ENCODE assay signal across 8 mouse cellular contexts in genomic region chr3:79285097-79285675, GRCm38 (mm10). TPM values are rescaled to one million over a fixed set of nuclear protein-coding genes. Genes with fewer than 3 reads are reported as not detected.
DNase-seq lines count a peak whose midpoint lies in the region; ATAC-seq and TF ChIP-seq lines count a peak whose summit lies in the region.

No protein-coding gene starts in this region.

- peak; percentile 34 to 48 for DNase-seq in left cerebral cortex, postnatal 25 days (ENCODE audit: low spot score in 2 of 2)
- no peak for DNase-seq in left cerebral cortex, postnatal 10 days (ENCODE audit: extremely low spot score in 1 of 2, low spot score in 2 of 2)
- peak; percentile 78 to 80 for DNase-seq in cerebellum, postnatal 10 days
- DNase-seq in heart, postnatal 0 days (ENCODE audit: low spot score), result no peak
- no peak for DNase-seq in embryo, embryonic 9.5 days (ENCODE audit: extremely low spot score)
- no peak for DNase-seq in ovary, postnatal 36 days (ENCODE audit: low spot score)
- no peak for DNase-seq in ovary, adult 18-20 months (ENCODE audit: low spot score)

- no peaks in the 10 kb centered on the region for H3K9me3 ChIP-seq in heart, postnatal 0 days (replicated peaks; ENCODE audit: control insufficient read depth, low read length)
- H3K9me3 ChIP-seq in liver, embryonic 15.5 days (replicated peaks), result no peaks in the 10 kb centered on the region

- peak overlapping the region; percentile 94 for H3K4me3 ChIP-seq in heart, postnatal 0 days (ENCODE audit: low read depth, low read length)
- peak overlapping the region; percentile 70 for H3K4me3 ChIP-seq in liver, embryonic 15.5 days (replicated peaks)

- peaks cover 41% of the 10 kb centered on the region for H3K4me1 ChIP-seq in heart, postnatal 0 days (ENCODE audit: control insufficient read depth, insufficient read depth)
- peaks cover 10% of the 10 kb centered on the region for H3K4me1 ChIP-seq in liver, embryonic 15.5 days (replicated peaks)

- intact Hi-C loops in left cerebral cortex, postnatal 25 days (cut with DNase I), result loop anchor here (5.0 kb wide), 1 partner anchor 192 kb away; no protein-coding TSS in a partner anchor
- intact Hi-C loops in left cerebral cortex, postnatal 10 days (cut with DNase I), result loop anchor here (5.0 to 10.0 kb wide), 4 partner anchors 147 to 328 kb away; partner anchors contain the start of gene Fnip2

- no peaks in the 10 kb centered on the region for H3K27me3 ChIP-seq in heart, postnatal 0 days (ENCODE audit: control insufficient read depth, insufficient read depth, low read length)
- peaks cover 56% of the 10 kb centered on the region for H3K27me3 ChIP-seq in liver, embryonic 15.5 days

- peak overlapping the region; percentile 93 for H3K9ac ChIP-seq in heart, postnatal 0 days (replicated peaks; ENCODE audit: low read depth, low read length)
- no peak overlapping the region for H3K9ac ChIP-seq in liver, embryonic 15.5 days

- H3K27ac ChIP-seq in heart, postnatal 0 days (ENCODE audit: low read depth), result no peak overlapping the region
- no peak overlapping the region for H3K27ac ChIP-seq in liver, embryonic 15.5 days (replicated peaks)

- H3K36me3 ChIP-seq in heart, postnatal 0 days (replicated peaks; ENCODE audit: control insufficient read depth, insufficient read depth, low read length), result no peaks in the 10 kb centered on the region
- H3K36me3 ChIP-seq in liver, embryonic 15.5 days (replicated peaks), result no peaks in the 10 kb centered on the region

- WGBS in heart, postnatal 0 days, result 34% methylated on average over 13 of the region's 13 CpGs
- 60% methylated on average over 13 of the region's 13 CpGs for WGBS in liver, embryonic 15.5 days (ENCODE audit: insufficient replicate concordance)

- no peak for ATAC-seq in heart, postnatal 0 days (ENCODE audit: insufficient read depth, low read depth)
- ATAC-seq in liver, embryonic 15.5 days (ENCODE audit: insufficient read depth), result no peak

- peak overlapping the region; percentile 88 for H3K4me2 ChIP-seq in heart, postnatal 0 days (ENCODE audit: low read depth, low read length)
- H3K4me2 ChIP-seq in liver, embryonic 15.5 days, result peak overlapping the region; percentile 81

- no peak for TF ChIP-seq EP300 in heart, postnatal 0 days (IDR thresholded peaks at IDR 0.05; ENCODE audit: low read depth)

- no peak for TF ChIP-seq CTCF in heart, postnatal 0 days (IDR thresholded peaks at IDR 0.05; ENCODE audit: low read depth)

RNA-seq across cellular contexts. Expression of gene Rapgef2, which starts 1.1 kb away (rescaled TPM):
- 100 to 1,000 TPM; 120 to 126 TPM for total RNA-seq in left cerebral cortex, postnatal 25 days (2021)
- 10 to 100 TPM; 92.8 to 96.4 TPM for total RNA-seq in left cerebral cortex, postnatal 10 days (2021)
- total RNA-seq in heart, postnatal 0 days (2014; rRNA removed; ENCODE audit: low replicate concordance), result 28.8 and 30.3 TPM in 2 replicates
- polyA plus RNA-seq in heart, postnatal 0 days (2015; fragmentation: Nextera tagmentation; extraction: Ambion mirVana), result 3.3 and 3.5 TPM in 2 replicates
- polyA plus RNA-seq in liver, embryonic 15.5 days (2015; fragmentation: Nextera tagmentation; extraction: Ambion mirVana), result 1.0 and 1.6 TPM in 2 replicates

RNA-seq across cellular contexts. Expression of gene Gm17359, which starts 51.3 kb away (rescaled TPM):
- not detected for total RNA-seq in left cerebral cortex, postnatal 25 days (2021)
- not detected for total RNA-seq in left cerebral cortex, postnatal 10 days (2021)
- total RNA-seq in heart, postnatal 0 days (2014; rRNA removed; ENCODE audit: low replicate concordance), result not detected in 2 replicates
- polyA plus RNA-seq in heart, postnatal 0 days (2015; fragmentation: Nextera tagmentation; extraction: Ambion mirVana), result not detected in 2 replicates
- polyA plus RNA-seq in liver, embryonic 15.5 days (2015; fragmentation: Nextera tagmentation; extraction: Ambion mirVana), result 0.05 TPM in 1 of 2 replicates, not detected in the other

Comparison
In these comparisons a context has a peak if more than half of its experiments do, and no peak if none do; other contexts are left out.
1. DNase-seq: peak in left cerebral cortex, postnatal 25 days (2 of 2) and cerebellum, postnatal 10 days (2 of 2); none in left cerebral cortex, postnatal 10 days (0 of 2), heart, postnatal 0 days (single experiment), embryo, embryonic 9.5 days (single experiment), ovary, postnatal 36 days (single experiment) and ovary, adult 18-20 months (single experiment).